Mouse (Mus musculus) G1E (cell line): ENCODE data around the gene Ginm1. TPM values are rescaled to one million over a fixed set of nuclear protein-coding genes. Genes with fewer than 3 reads are reported as not detected.

ENCODE experiments used
- ATAC-seq: 2 replicates; pipeline ENCODE4 v1.8.0; 2016; ENCODE audit warnings: mild to moderate bottlenecking; ENCODE audit not compliant: insufficient number of reproducible peaks, poor library complexity, low FRiP score, severe bottlenecking; ENCODE audit errors: extremely low read depth
- DNase-seq: peaks from one replicate; pipeline ENCODE4 v3.0.0; 2012; ENCODE audit warnings: low spot score
- H3K27me3 ChIP-seq: 2 replicates; pipeline ENCODE4 v1.6.1; 2012; ENCODE audit warnings: mild to moderate bottlenecking, low read length, inconsistent platforms; ENCODE audit not compliant: insufficient read depth
- H3K36me3 ChIP-seq: replicated peaks from 2 replicates; pipeline ENCODE3; 2012; ENCODE audit warnings: mild to moderate bottlenecking, inconsistent platforms
- H3K4me1 ChIP-seq: 2 replicates; pipeline ENCODE4 v1.6.1; 2012; ENCODE audit warnings: low read depth, low read length, inconsistent platforms, mixed read lengths; ENCODE audit not compliant: insufficient read depth
- H3K4me3 ChIP-seq: 2 replicates; pipeline ENCODE4 v1.5.1; 2012; ENCODE audit warnings: low read depth, mild to moderate bottlenecking, inconsistent platforms, low read length, moderate library complexity, mixed read lengths
- H3K9me3 ChIP-seq: replicated peaks from 2 replicates; pipeline ENCODE4 v1.6.1; 2012; ENCODE audit warnings: inconsistent platforms
- CTCF ChIP-seq: IDR thresholded peaks from 2 replicates; pipeline ENCODE4 v1.5.1; 2012; ENCODE audit warnings: low read depth, low read length, inconsistent platforms, mixed read lengths
- GATA1 ChIP-seq: IDR thresholded peaks from 2 replicates; pipeline ENCODE4 v1.6.1; 2012; ENCODE audit warnings: borderline replicate concordance, low read length, inconsistent platforms, mixed read lengths
- GATA2 ChIP-seq: IDR thresholded peaks from 2 replicates; pipeline ENCODE4 v1.6.1; 2012; ENCODE audit warnings: low read depth, low read length, inconsistent platforms, borderline replicate concordance
- POLR2AphosphoS5 ChIP-seq: IDR thresholded peaks from 2 replicates; pipeline ENCODE4 v1.6.1; 2012; ENCODE audit warnings: low read depth, low read length, inconsistent platforms; ENCODE audit not compliant: insufficient replicate concordance
- TAL1 ChIP-seq: conservative IDR thresholded peaks from 2 replicates; pipeline ENCODE4 v1.6.1; 2012; ENCODE audit warnings: low read depth, low read length, inconsistent platforms, mixed read lengths
- polyA plus RNA-seq: library from polyadenylated mRNA; stranded (reverse); fragments of >175 nt; gene quantifications from 2 replicates; pipeline ENCODE4 v1.2.3, GENCODE M21; 2012
- total RNA-seq, 2 experiments: library from RNA; stranded (forward) in 1 of 2; stranded (reverse) in 1 of 2; fragments of 200-1000 nt in 1 of 2; fragments of >200 nt in 1 of 2; fragmentation: Nextera tagmentation in 1 of 2; gene quantifications; 2 replicates each; pipeline ENCODE4 v1.2.3; 2014 to 2017

Ginm1 gene
- total and polyA plus RNA-seq, 3 experiments = 6.6 to 30.5 (median 26.6) TPM

DNA sequence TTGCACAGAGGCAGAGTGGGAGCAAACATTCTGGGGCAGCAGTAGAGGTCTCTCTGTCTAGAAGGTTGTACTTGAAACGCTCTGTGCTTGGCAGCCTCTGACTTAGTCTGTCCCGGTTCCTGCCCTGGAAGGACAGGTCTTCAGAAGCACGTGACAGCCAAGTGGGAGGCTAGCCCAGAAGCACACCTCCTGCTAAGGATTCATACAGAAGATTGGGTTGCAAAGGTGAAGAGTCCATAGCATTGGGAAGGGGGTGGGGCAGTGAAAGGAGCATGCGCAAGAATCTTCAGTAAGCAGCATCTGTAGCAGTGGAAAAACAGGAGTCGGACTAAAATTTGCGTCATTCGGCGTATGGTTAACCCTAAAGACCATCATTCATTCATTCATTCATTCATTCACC is 45.4 kb upstream of the Ginm1 start:
- H3K36me3 ChIP-seq = no peaks in the 10 kb centered on the region
- DNase-seq (no peak), ATAC-seq (no peak)
- peaks cover 4% of the 10 kb centered on the region for H3K27me3 ChIP-seq
- H3K4me1 ChIP-seq = no peaks in the 10 kb centered on the region
- TF ChIP-seq GATA1 (no peak), TAL1 (no peak), GATA2 (no peak), POLR2AphosphoS5 (no peak), CTCF (no peak)
- no peaks in the 10 kb centered on the region for H3K9me3 ChIP-seq
- no peak overlapping the region for H3K4me3 ChIP-seq

GRCm38 (mm10) chr10:7837446-7837845 is 44.8 kb upstream of the Ginm1 start:
- no peak for DNase-seq
- H3K36me3 ChIP-seq = no peaks in the 10 kb centered on the region
- H3K9me3 ChIP-seq = no peaks in the 10 kb centered on the region
- no peak overlapping the region for H3K4me3 ChIP-seq
- H3K27me3 ChIP-seq = peaks cover 5% of the 10 kb centered on the region
- TF ChIP-seq GATA1 (no peak), CTCF (no peak), GATA2 (no peak), POLR2AphosphoS5 (no peak), TAL1 (no peak)
- ATAC-seq = no peak
- H3K4me1 ChIP-seq = no peaks in the 10 kb centered on the region

DNA sequence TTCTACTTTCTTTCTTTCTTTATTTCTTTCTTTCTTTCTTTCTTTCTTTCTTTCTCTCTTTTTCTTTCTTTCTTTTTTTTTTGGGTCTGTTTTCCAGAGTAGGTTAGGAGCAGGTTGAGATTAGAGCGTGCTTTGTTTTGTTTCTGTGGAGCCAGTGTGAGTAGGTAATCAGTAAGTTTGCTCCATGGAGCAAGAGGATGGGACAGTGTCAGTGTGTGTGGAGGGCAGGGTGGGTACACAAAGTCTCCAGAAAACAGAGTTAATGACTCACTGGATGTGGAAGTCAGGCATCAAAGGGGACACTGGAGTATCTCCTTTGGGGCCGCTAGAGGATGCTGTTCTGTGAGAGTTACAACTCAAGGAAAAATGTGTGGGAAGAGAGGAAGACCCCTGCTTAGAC is 44.3 kb upstream of the Ginm1 start:
- Histone ChIP-seq H3K4me3 (no peak overlapping the region), H3K27me3 (peaks cover 10% of the 10 kb centered on the region), H3K4me1 (no peaks in the 10 kb centered on the region), H3K9me3 (no peaks in the 10 kb centered on the region), H3K36me3 (no peaks in the 10 kb centered on the region)
- TF ChIP-seq GATA1 (no peak), POLR2AphosphoS5 (no peak), CTCF (no peak), GATA2 (no peak), TAL1 (no peak)
- ATAC-seq (no peak), DNase-seq (no peak)

- H3K4me3 ChIP-seq = no peak overlapping the region
- DNase-seq = no peak
- H3K4me1 ChIP-seq = no peaks in the 10 kb centered on the region
Measured at GRCm38 (mm10) chr10:7834671-7835225, 42.1 kb upstream of the Ginm1 start.

DNA sequence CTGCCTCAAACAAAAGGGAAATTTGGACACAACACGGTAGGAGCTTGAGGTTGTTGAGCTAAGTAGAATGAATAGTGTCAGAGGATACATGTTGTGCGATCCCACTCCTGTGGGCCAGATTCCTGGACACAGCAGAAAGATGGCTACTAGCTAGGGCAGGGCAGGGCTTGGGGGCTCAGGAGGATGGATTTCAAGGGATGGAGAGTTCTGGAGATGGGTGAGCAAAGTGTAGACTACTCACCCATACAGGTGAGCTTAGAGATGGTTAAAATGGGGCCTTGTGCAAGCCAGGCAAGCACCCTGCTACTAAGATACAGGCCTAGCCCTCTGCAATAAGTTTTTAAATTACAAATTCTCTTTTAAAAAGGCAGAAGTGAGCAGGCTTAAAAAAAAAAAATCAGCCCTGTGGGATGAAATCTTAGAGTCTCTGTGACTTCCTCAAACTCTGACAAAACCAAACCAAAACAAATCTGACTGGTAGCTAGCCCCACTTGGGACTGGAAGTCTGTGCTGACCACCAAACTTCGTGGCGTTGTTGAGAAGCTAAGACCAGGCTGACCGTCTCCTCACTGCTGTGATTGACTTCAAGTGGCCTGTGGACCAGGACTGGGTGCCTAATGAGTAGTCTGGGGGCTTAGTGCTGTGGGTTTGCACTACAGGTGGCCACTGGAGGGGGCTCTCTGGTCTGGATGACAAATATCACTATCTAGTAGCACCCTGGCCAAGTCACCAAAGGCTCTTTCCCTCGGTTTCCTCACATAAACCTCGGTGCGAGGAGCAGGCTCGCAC is 40.9 kb upstream of the Ginm1 start:
- TF ChIP-seq CTCF = no peak
- no peak for TF ChIP-seq POLR2AphosphoS5
- no peak for TF ChIP-seq GATA1
- TF ChIP-seq GATA2 = no peak
- TF ChIP-seq TAL1 = no peak
- no peaks in the 10 kb centered on the region for H3K9me3 ChIP-seq
- peaks cover 5% of the 10 kb centered on the region for H3K36me3 ChIP-seq
- no peaks in the 10 kb centered on the region for H3K4me1 ChIP-seq
- peaks cover 10% of the 10 kb centered on the region for H3K27me3 ChIP-seq
- DNase-seq = no peak
- H3K4me3 ChIP-seq = no peak overlapping the region
- no peak for ATAC-seq

More at GRCm38 (mm10) chr10:7834671-7835225, 42.1 kb upstream of the Ginm1 start:
- TF ChIP-seq TAL1 (no peak), GATA2 (no peak), POLR2AphosphoS5 (no peak), GATA1 (no peak), CTCF (no peak)
- Histone ChIP-seq H3K9me3 (no peaks in the 10 kb centered on the region), H3K27me3 (peaks cover 10% of the 10 kb centered on the region), H3K36me3 (no peaks in the 10 kb centered on the region)
- no peak for ATAC-seq

DNA sequence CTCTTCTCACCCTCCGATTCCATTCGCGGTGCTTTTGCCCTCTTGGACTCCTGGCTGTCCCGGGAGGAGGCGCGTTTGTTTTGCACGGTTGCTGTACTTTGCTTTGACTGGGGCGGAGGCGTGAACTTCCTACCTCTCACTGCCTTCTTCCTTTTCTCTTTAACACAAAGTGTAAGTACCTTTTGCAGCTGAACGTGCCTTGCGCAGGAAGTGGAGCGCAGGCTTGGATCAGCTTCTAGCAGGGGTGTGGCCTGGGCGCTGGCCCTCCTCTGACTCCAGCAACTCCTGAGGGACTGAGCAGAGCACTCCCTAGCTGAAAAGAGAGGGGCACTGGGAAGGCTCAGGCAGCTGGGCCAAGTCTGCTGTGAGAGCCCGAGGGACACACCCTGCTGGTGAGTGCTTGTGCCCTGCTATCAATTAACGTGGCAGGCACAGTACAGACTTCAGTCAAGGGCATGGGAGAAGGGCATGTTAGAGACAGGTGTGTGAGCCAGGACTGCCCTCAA is 39.6 kb upstream of the Ginm1 start, which contains the start of gene Zc3h12d:
Gene Zc3h12d (plus strand): TSS at position 300 of the 506 bp plus-strand sequence.
- peaks cover 10% of the 10 kb centered on the region for H3K27me3 ChIP-seq
- peaks cover 13% of the 10 kb centered on the region for H3K36me3 ChIP-seq
- no peak within 1 kb of the TSS for H3K4me3 ChIP-seq
- no peaks in the 10 kb centered on the region for H3K4me1 ChIP-seq
- ATAC-seq (no peak), DNase-seq (no peak)
- H3K9me3 ChIP-seq = no peaks in the 10 kb centered on the region
- no peak for TF ChIP-seq GATA2
- TF ChIP-seq GATA1 = no peak
- no peak for TF ChIP-seq TAL1
- TF ChIP-seq CTCF = no peak
- no peak for TF ChIP-seq POLR2AphosphoS5
